Mouse (Mus musculus) adrenal gland, adult 18-20 months (tissue): ENCODE measurements around the gene Arhgef25. TPM values are rescaled to one million over a fixed set of nuclear protein-coding genes. Genes with fewer than 3 reads are reported as not detected.

ENCODE experiments used
- DNase-seq, 2 experiments: peaks; one replicate each; pipeline ENCODE4 v3.0.0; 2021 to 2022; ENCODE audit warnings: low spot score in 2 of 2
- long read RNA-seq, 2 experiments: library from polyadenylated mRNA; stranded (forward); transcript quantifications; one replicate each; pipeline ENCODE4 v2.0.0; 2021
- total RNA-seq, 2 experiments: library from RNA; stranded (reverse); gene quantifications; 1 replicate in 1 of 2; 2 replicates in 1 of 2; pipeline ENCODE4 v1.2.3; 2021

Arhgef25 gene
- total RNA-seq = 10 to 100 TPM; 18.8 to 20.3 TPM
- long read RNA-seq, experiment 1, transcript Arhgef25-201 (16 exons, 2,218 nt) = major isoform, 6 of 21 reads
- long read RNA-seq, experiment 1, transcript Arhgef25-205 (15 exons, 2,475 nt) = major isoform, 6 of 21 reads
- long read RNA-seq, experiment 1, partial matches to known transcripts = 4 of 21 reads
- long read RNA-seq, experiment 1, other reads (novel, unspliced or antisense) = 5 of 21 reads
- long read RNA-seq, experiment 2, transcript Arhgef25-201 (16 exons, 2,218 nt) = major isoform, 11 of 43 reads
- long read RNA-seq, experiment 2, transcript Arhgef25-205 (15 exons, 2,475 nt) = minor isoform, 9 of 43 reads
- long read RNA-seq, experiment 2, partial matches to known transcripts = 6 of 43 reads
- long read RNA-seq, experiment 2, other reads (novel, unspliced or antisense) = 16 of 43 reads

DNA sequence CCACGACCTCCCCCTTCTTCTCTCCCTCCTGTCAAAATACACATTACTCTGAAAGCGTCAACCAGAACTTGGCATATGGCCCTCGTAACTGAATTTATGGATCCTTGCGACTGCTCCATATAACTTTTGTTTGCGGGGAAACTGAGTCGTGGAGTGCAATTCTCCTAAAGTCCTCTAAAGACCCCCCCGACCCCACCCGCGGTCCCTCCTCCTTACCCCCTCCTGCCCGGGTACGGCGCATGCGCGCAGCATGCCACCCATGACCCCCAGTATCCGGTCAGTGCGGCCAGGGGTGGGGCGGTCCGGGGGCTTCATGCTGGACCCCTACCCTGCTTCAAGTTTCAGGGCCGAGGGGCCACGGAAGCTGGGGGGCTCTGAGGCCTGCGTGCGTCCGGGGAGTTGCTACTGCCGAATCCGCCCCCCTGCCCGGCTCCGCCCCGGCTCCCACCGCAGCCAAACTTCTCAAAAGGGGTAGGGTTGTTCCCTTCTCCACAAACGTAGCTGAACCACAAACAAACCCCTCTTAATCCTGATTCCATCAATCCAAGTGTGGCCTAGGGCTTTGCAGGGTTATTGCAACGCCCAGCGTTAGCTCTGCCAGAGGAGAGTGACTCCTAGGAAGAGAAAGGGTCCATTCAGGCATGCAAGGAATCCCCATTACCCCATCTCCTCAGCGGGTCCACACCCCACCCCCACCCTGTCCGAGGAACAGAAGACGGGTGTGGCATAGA is at the start of gene Arhgef25:
Gene Arhgef25, minus strand, starts transcription at position 433 of the 731 bp plus-strand sequence.
- DNase-seq = peak; percentile 35 to 50

DNA sequence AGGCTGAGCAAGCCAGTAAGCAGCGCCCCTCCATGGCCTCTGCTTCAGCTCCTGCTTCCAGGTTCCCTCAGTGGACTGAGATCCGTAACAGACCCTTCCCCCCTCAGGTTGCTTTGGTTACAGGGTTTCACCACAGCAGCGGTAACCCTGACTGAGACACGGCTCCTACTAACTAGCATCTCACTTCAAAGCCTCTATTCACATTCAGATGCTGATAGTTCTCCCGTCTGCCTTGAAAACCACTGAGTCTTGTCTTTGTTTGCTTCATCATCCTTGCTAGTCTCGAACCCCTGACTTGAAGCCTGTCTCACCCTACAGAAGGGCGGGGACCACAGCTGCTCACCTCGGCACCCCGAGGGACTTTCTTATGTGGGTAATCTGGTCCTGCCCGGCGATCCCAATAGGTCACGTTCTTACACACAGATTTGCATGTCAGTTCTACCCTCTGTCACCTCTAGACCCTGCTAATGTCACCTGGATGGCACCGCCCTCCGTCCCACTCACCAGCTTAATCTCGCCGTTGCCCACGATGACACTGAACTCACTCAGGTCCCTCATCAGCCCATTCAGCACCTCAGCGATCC is 48.5 kb upstream of the Arhgef25 start:
- DNase-seq = no peak

DNA sequence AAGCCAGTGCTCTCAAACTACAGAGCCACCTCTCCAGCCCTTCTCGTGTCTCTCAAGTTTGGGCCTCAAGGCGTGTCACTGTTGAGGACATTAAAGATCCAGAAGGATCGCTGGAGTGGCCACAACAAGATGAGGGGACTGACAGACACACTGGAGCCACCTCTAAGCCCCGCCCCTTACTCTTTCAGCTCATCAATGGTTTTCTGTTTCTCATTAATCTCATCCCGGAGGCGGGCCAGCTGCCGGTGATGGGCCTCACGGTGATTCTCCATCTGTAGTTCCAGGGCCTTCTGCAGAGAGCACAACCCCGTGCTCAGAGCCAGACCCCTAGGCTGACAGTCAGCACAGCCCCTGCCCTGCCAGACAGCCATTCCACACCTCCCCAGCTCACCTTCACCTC is 46.7 kb upstream of the Arhgef25 start:
- no peak for DNase-seq

DNA sequence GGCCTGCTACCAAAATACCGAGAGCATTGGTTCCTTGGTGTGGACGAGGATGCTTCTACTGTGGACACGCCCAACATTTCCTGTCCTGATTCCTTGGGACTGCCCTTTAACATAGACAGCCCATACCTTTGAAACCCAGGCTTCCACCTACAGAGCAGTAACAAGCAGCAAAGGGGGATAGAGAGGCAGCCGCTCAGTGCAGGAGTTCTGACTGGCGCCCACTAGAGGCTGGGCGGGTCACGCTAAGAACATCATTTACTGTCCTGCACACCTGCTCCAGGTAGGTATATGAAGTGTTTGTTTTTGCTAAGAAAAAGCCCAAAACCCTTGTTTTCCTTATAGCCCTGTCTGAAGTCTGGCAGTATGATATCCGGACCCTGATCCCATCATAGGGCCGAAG is 43.3 kb upstream of the Arhgef25 start:
- DNase-seq = no peak

DNA sequence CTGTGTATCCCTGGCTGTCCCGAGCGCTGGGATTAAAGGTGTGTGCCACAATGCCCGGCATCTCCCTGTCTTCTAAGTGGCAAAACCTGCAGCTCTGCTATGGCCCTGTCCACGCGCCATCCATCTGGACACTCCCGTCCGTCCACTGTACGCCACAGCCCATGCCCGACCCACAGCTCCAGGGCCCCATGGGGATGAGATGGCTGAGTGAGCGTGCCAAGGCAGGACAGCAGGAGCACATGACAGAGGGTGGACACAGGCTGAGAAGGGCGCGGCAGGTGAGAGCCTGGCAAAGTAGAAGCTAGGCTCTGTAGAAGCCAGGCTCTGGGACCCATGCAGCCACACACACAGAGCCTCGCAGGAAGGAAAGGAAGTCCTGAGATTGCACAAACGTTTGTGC is 41.9 kb upstream of the Arhgef25 start:
- DNase-seq = no peak

DNA sequence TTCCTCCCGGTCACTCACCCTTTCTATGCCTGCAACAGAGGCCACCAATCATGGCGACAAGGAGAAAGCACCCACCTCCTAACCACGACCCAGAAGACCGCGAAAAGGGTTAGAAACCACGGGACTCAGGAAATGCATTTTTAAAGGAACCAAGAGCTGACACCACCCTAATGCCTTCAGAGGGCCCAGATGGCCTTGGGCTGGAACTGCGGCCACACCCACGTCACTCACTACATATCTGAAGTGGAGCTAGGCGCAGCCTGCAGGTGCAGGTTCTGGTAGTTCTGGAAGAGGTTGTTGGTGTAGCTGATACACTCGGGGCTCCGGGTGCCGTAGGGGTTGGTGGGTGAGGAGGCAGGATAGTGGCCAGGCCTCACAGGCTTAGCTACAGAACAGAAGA is 40.8 kb upstream of the Arhgef25 start:
- DNase-seq = no peak

DNA sequence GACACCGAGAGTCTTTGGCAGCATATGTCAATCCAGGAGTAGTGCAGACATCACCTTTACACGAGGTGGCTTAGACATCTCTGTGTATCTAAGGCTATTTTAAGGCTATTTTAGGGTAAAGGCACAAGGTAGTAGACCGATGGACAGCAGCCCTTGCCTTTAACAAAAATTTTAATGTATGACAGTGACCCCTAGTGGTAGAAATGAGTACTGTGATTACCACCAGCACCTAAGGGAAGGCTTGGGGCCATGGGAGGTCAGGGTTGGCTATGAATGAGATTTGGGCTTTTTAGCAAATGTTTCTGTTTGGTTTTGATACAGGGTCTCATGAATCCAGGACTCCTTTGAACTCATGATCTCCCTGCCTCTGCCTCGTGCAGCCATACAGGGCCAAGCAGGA is 39.0 kb upstream of the Arhgef25 start:
- peak in 1 of 2 experiments; percentile 30 for DNase-seq

DNA sequence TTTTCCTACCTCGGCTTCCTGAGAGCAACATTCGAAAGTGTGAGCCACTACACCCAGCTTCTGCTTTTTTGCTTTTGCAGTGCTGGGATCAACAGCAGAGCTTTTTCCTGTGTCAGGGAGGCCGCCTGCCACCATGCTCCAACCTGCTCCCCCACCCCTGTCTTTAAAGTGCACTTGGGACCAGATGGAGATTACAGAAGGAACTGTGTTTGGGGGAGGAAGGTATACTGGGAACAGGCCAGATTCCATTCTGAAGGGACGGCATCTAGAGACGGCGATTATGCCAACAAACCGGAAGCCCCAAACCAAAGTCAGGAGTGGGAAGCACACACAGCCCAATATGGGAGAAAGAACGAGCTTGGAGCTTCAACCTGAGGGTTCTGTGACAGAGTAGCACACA is 37.3 kb upstream of the Arhgef25 start:
- DNase-seq = no peak

DNA sequence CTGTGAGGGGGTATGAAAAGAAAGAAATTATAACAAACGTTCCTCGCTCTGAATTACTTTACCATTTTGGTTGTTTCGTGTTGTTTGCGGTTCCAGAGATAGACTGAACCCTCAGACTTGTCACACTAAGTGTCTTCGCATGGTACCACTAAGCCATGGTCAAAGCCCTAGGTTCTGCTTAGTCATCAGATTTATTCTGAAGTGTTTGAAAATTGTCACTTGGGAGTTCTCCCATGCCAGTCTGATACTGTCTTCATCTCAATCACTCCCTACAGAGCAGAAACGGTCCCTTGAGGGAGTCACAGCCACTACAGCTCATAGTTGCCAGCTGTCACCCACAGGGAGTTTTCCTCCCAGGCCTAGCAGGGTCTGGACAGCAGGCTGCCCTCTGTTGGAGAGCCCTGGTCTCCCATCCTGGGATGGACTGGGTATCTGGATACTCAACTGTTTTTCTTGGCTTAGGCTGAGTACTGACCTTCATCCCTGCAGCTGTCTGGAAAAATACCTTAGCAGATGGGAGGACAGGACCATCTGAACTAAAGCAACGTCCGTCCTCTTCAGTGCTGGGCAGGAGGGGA is 36.5 kb upstream of the Arhgef25 start:
- DNase-seq = peak in 1 of 2 experiments; percentile 21

DNA sequence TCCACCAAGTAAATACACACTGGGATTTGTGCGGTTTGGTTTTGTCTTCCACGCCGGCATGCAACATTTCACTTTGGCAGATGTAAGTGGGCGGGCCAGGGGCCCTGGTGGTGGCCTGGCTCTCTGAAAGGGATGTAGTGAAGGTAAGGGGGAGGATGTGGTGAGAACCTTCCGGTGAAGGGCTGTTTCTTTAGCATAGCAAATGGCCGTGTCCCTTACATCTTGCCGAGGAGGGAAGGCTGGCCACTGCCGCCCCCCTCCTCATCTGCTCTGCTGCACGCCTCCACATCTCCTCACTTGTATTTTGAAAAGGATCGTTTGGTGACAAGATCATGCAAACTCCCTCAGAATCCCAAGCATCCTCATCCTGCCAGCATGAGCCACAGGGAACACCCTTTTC is 35.8 kb upstream of the Arhgef25 start:
- no peak for DNase-seq

DNA sequence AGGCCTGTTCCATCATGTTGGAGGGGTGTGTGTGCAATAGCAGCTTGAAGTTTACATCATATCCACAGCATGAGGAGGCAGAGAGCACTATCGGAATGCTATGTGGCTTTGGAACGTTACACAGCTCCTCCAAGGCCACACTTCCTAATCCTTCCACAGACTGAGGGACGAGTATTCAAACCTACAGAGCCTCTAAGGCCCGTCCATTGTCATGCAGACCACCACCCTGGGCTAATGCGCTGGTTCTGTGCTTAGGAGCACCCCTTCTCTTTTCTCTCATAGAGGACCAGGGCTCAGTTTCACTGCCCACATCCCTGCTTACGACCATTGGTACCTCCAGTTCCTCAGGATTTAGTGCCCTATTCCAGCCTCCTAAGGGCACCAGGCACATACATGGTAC is 35.3 kb upstream of the Arhgef25 start:
- DNase-seq = no peak

DNA sequence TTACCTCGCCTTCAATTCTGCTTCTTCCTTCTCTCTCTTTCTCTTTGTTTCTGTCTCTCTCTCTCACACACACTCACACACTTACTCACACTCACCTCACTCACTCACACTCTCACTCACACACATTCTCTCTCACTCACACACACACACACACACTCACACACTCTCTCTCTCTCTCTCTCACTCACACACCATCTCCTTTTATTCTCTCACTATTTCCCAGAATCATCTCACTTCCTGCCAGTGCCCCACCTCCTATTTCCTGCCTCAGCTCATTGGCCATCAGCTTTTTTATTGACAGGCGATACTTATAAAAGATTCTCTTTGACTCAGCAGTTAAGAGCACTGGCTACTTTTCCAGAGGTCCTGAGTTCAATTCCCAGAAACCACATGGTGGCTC is 28.5 kb upstream of the Arhgef25 start:
- DNase-seq = no peak

DNA sequence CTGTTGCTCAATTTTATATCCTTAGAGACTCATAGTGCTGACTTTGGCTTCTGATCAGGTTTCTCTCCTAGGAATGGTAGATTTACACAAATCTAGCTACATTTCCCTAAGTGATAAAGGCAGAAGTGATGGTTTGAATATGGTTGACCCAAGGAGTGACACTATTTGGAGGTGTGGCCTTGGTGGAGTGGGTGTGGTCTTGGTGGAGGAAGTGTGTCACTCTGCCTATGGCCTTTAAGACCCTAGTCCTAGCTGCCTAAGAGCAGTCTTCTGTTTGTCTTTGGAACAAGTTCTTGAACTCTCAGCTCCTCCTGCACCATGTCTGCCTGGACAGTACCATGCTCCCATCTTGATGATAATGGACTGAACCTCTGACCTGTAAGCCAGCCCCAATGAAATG is 27.3 kb upstream of the Arhgef25 start:
- DNase-seq = no peak

DNA sequence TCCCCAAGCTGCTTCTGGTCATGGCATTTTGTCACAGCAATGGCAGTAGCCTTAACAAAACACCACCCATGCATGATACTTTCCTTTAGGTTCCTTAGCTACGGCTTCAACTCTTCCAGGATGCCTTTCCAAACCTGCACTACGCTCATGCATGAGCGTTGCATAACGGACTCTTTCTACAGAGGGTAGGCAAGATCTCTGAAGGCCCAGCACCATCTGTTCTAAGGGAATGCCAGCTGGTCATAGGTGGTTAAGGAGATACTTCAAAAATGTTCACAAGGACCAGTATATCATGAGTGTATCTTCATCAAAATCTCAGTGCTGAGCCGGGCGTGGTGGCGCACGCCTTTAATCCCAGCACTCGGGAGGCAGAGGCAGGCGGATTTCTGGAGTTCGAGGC is 26.6 kb upstream of the Arhgef25 start:
- no peak for DNase-seq

DNA sequence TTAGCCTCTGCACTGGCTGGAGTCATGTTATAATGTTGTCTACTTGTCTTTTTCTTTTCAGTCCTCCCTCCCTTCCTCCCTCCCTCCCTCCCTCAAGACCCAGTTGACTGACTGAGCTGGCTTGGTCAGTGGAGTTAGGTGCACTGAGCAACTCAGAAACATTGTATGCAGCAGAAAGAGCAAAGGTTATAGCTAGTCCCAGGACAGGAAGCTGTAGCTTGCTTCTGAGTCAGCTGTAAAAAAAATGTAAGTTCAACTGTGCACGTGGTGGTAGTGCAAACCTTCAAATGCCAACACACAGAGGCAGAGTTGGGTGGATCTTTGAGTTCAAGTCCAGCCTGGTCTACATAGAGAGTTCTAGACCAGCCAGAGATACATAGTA is 24.5 kb upstream of the Arhgef25 start:
- no peak for DNase-seq

DNA sequence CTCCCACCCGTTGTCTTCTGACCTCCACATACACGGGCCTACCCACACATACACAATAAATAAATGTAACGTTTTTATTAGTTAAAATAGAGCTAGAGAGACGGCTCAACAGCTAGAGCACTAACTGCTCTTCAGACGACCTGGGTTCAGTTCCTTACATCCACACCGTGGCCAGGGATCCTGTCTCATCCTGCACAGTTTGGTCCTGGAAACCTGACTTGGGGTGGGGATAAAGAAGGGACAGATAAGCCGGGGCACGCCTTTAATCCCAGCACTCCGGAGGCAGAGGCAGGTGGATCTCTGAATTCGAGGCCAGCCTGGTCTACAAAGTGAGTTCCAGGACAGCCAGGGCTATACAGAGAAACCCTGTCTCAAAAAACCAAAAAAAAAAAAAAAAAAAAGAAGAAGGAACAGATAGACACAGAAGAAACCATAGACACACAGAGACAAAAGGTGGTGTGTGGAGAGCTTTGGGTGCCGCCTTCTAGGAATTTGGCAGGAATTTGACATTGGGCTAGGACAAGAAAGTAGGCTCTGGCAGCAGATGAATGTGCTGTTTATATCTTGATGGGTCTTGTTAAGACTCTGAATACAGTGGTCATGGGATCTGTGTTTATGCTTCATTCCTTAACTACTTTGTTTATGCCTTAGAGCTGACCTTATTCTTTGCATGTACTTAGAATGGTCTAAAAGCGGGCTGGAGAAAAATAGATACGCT is 24.0 kb upstream of the Arhgef25 start:
- no peak for DNase-seq

DNA sequence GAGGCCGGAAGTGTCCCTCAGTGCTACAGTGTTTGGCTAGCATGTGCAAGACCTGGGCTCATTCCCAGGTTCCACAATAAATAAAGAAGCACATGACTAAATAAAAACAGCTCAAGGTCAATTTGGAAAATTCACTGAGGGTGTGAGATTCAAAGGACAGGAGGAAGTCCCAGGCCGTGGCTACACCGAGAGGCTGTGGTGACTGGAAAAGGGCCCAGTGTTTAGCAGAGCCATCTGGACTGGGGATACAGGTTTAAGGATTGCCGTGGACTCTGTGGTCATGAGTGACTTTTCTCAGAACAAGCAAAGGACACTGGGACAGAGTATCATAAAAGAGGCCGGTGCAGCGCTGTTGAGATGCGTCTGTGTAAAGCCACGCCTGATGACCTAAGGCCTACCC is 23.4 kb upstream of the Arhgef25 start:
- DNase-seq = no peak

DNA sequence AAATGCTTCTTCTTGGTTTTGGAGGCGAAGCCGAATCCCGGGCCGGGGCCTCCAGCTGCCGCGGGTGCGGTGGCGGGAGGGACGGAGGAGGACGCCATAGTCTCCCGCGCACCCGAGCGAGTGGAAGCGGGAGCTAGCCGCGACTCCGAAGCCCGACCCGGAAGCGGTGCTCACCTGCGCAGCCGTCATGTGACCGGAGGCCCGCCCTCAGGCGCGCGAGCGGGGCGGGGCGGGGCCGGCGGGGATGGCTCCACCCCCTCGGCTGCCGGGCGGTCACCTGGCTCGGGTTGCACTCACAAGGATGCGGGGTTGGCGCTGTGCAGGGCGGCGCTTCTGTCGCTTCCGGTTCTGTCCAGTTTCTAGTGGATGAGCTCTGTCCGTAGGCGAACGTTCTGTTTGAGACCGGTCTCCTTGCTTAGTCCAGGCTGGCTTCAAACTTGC is 21.6 kb upstream of the Arhgef25 start, which contains the start of gene Pip4k2c:
Gene Pip4k2c, minus strand, starts transcription at position 172 of the 441 bp plus-strand sequence.
- DNase-seq = peak; percentile 92 to 94

DNA sequence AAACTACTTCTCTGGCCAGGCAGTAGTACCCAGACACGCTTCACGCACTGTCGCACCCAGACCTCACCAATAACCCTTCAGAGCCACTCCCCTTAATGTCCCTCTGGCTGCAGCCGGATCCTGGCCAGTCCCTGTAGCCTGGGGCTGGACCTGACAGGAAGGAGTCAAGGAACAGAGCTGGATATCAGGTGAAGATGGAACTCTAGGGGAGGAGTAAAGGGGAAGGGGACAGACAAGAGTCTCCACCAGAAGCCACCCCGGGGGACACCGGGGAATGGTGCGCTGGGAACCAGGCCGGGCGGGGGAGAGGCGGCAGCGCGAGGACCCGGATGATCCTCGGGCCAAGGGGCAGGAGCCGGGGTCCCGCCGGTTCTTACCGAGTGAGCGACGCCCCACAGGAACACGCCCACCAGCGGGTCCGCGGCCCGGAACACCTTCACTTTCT is 21.1 kb upstream of the Arhgef25 start:
- peak in 1 of 2 experiments; percentile 19 for DNase-seq

DNA sequence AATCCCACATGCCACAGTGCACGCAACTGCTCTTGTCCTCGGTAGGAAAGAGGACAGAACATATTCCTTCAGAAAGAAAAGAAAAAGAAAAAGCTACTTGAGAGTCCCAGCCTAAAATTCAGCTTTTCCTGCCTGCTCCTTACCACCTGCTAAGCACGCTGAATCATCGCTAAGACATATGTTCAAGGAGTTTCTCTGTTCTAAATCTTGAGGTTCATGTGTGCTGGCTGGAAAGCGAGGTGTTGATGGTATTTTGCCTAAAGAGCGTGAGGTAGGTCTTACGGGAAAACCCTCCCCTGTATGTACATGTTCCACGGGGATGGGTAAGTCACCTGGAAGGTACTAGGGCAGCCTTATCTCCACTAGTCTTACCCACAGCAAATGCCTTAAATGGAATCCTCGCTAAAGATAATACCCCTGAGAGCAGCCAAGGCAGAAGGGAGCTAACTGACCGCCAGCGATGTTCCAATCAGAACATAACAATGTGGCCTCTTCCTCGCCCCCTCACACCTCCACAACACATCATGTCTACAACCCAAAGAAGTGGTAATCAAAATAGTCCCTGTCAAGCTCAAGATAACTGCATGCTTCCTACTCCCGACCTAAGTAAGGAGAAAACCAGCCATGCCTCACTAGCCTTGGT is 20.2 kb upstream of the Arhgef25 start:
- DNase-seq = no peak
